9 mouse cellular contexts compared by ENCODE assay signal in the genomic region with DNA sequence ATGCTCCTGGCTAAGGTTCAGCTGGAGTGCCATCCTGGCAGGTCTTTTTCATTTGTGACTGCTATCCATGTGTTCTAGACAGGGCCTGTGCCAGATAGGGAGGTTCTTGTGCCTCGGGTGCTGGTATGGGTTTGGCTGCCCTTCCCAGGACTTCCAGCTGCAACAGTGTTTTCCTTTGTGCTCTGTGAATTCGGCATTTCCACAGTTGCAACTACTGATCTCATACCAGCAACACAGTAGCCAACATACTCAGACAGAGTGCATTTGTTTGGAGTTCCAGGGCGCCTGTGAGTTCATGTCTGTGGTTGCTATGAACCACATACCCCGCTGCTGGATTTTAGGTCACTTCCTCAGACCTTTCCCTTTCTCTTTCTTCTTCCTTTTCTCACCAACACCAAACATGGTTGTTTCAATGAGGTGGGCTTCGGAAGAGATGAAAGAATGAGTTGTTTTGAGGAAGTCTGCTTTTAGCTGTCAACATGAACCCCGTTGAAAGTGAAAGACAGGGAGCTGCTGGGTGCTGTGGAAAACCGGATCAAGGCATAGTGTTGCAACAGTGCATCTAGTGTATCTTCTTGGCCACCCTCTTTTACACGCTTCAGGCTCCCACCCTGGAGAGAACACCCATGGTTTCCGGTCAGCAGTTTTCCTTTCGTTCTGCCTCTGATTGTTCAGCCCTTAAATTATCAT.
DNase-seq lines count a peak whose midpoint lies in the region; ATAC-seq lines count a peak whose summit lies in the region.
"Had no signal": no experiment of that assay in that cellular context is flagged by ENCODE, and none has a peak within 500 bp of the region (broad histone marks: within the 10 kb centered on the region; RNA-seq: fewer than 3 reads in every experiment).

No protein-coding gene starts in this region.

- H3K27me3 ChIP-seq in kidney, embryonic 15.5 days, result no peaks in the 10 kb centered on the region
- H3K27me3 ChIP-seq: liver, embryonic 15.5 days had no signal

- 75% methylated on average over 10 of the region's 10 CpGs for WGBS in kidney, embryonic 15.5 days

- H3K9me3 ChIP-seq in kidney, embryonic 15.5 days (replicated peaks), result no peaks in the 10 kb centered on the region
- H3K9me3 ChIP-seq: liver, embryonic 15.5 days had no signal

- H3K4me3 ChIP-seq in kidney, embryonic 15.5 days (replicated peaks), result no peak overlapping the region
- H3K4me3 ChIP-seq: liver, embryonic 15.5 days had no signal

- H3K4me2 ChIP-seq in kidney, embryonic 15.5 days, result no peak overlapping the region
- H3K4me2 ChIP-seq: liver, embryonic 15.5 days had no signal

- peak; percentile 5 to 26 for DNase-seq in heart, adult 18-20 months
- no peak for DNase-seq in heart, postnatal 4 days
- DNase-seq in 3T3-L1 (ENCODE audit: low read depth, low spot score), result peak; percentile 9
- peak; percentile 11 to 20 for DNase-seq in layer of hippocampus, postnatal 36 days
- DNase-seq in adrenal gland, adult 8-10 months, result no peak
- DNase-seq in kidney, postnatal 14 days, result no peak

- no peak overlapping the region for H3K9ac ChIP-seq in kidney, embryonic 15.5 days
- H3K9ac ChIP-seq: liver, embryonic 15.5 days had no signal

- no peaks in the 10 kb centered on the region for H3K36me3 ChIP-seq in kidney, embryonic 15.5 days
- H3K36me3 ChIP-seq: liver, embryonic 15.5 days had no signal

- H3K27ac ChIP-seq in kidney, embryonic 15.5 days, result no peak overlapping the region
- H3K27ac ChIP-seq: liver, embryonic 15.5 days had no signal

- no peaks in the 10 kb centered on the region for H3K4me1 ChIP-seq in kidney, embryonic 15.5 days
- H3K4me1 ChIP-seq: liver, embryonic 15.5 days had no signal

- peak; percentile 72 for ATAC-seq in common myeloid progenitor, adult 5-6 weeks (replicated peaks; ENCODE audit: low read depth, poor library complexity, severe bottlenecking)
- ATAC-seq in kidney, embryonic 15.5 days (replicated peaks; ENCODE audit: low FRiP score), result no peak

Comparison
In these comparisons a context has a peak if more than half of its experiments do, and no peak if none do; other contexts are left out.
1. DNase-seq: peak in heart, adult 18-20 months (2 of 2), 3T3-L1 (single experiment) and layer of hippocampus, postnatal 36 days (2 of 2); none in heart, postnatal 4 days (single experiment), adrenal gland, adult 8-10 months (single experiment) and kidney, postnatal 14 days (single experiment).